Mouse (Mus musculus) MEL-GATA-1-ER (cell line): ENCODE data around the gene Gm16223.

Source experiments
- DNase-seq: peaks from one replicate; pipeline ENCODE4 v3.0.0-alpha.2; 2012; ENCODE audit warnings: low read depth; ENCODE audit errors: extremely low read depth

The Gm16223 gene

GRCm38 (mm10) chr5:42067476-42068187 is at the start of gene Gm16223:
Gm16223 (plus strand) TSS chr5:42067960.
- no peak for DNase-seq

DNA sequence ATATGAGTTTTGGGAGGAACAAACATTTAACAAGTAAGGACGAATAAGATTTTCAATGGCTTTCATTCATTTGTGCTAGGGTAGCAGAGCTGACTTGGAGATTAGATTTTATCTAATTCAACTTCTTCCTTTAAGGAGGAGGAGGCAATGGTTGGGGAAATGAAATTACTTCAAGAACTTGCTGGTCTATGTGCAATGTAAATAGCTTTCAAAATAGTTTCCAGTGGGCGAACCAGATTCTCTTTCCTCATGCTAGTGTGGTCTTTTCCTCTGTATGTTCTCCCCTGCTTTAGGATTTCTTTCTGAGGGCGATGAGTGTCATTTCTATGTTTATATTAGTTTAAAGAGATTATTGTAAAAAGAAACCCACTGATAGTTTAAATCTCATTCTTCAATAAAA is 45.7 kb upstream of the Gm16223 start:
- DNase-seq: no peak

DNA sequence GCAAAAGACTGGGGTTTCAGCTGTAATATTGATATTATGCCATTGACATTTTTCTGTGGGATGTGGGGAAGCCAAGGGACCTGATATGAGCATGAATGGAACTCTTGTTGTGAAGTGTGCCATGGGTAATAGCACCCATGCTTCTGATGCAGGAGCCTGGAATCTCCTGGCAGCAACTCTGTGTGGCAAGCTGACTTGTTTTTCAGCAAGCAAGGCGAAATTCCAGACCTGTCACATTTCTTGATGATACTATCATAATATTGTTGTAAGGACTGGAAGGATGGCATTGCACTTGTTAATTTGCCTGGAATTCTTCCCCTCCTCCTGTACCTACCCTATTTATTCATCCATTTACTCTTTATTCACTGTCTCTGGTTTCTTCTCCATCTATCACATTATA is 44.2 kb upstream of the Gm16223 start:
- DNase-seq: no peak

DNA sequence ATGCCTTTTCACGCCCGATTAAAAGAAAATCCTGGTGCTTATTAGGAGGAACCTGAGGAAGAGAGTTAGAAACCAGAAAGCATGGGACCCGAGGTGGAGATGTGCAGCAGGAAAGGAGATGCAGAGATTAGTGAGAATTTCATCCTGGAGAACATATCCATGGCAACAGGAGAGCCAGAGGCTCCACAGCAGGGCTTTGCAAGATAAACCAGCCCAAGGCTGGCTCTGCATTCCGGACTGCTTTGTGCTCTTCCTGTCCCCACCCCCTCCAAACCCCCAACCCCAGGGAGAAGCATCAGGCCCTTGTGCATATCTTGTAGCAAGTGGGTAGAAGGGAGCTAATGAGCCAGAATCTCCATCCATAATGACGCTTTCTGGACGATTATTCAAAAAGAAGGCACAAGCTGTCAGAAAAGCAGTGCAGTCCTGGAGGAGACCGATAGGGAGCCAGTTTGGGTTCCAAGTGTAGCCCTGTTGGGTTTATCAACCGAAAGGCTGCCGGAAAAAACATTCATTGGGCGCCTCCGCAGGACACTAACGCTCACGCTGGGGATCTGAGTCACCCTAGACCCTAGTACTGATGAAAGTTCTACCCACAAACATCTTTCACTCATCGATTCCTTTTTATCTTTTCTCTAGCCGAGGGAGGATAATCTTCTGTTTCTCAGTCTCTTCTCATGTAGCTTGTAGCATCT is 31.2 kb upstream of the Gm16223 start:
- no peak for DNase-seq

DNA sequence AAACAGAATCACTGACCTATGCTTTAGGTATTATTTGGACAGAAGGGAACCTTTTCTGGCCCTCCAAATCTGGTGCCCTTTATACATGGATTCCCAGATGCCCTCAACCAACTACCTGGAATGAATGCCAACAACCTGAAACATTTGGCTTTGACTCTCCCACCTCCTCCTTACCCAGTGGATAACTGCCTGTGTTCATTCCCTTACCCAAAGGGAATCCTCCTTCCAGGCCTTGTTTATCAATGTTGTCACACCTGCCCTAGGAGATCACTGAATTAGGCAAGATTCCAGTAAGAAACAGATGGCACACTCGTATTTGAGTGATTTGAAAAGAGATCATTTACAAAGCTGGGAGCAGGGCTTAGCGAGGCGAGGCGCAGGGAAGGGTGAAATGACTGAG is 13.1 kb upstream of the Gm16223 start:
- no peak for DNase-seq

DNA sequence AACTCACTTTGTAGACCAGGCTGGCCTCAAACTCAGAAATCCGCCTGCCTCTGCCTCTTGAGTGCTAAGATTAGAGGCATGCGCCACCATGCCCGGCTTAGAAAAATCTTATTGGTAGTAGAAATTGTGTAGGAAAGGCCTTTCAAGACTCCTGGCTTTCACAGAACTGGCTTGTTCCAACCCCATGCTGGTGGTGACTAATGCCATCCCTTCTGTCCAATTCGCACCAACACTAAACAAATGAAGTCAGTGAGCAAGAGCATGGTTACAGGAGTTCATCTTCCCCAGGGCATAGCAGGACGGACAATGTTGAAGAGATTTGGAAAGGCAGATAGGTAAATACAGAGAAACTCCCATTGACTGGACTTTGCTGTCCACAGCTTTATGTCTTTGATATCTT is 12.6 kb upstream of the Gm16223 start:
- no peak for DNase-seq

DNA sequence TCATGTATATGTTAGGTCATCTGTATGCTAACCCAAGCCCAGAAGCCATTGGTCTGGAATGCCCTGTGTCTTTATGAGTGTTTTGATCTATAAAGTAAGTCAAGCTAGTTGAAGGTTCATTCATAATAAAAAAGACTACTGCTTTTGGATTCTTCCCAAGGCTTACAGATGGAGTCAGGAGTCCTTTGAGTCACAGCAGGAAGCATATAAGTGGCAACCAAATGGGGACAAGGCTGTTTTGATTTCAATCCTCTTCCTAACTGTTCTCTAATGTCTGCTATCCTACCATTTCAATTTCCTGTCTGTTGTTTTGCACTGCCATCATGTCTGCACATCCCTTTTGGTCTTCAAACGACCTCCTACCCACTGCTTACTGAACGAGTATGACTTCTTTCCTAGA is 2.7 kb upstream of the Gm16223 start:
- DNase-seq: no peak

DNA sequence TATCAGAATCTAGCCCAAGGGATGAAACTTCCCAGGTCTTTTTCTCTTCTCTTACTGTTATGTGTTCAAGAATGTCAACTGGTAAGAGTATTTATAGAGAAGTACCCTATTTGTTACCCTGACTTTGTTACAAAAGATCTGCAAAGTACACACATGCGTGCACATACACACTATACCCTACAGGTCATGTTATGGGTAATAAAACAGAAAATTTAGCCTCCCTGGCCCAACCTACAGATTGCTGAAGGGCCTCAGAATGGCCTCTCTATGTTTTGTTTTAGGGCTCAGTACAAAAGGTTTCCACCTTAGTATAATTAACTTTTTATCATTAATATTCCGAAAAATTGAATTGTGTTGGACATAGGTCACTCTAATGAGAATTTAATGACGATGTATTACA is 685 bp upstream of the Gm16223 start:
- no peak for DNase-seq

- DNase-seq: no peak
Observed at GRCm38 (mm10) chr5:42068188-42068579, 424 bp downstream of the Gm16223 start.

- DNase-seq: no peak
Observed at GRCm38 (mm10) chr5:42116586-42117346, 49.0 kb downstream of the Gm16223 start.

GRCm38 (mm10) chr5:42125562-42125961 is 57.8 kb downstream of the Gm16223 start:
- DNase-seq: no peak

GRCm38 (mm10) chr5:42155626-42156025 is 87.9 kb downstream of the Gm16223 start:
- no peak for DNase-seq

- no peak for DNase-seq
Observed at GRCm38 (mm10) chr5:42164731-42165130, 97.0 kb downstream of the Gm16223 start.

DNA sequence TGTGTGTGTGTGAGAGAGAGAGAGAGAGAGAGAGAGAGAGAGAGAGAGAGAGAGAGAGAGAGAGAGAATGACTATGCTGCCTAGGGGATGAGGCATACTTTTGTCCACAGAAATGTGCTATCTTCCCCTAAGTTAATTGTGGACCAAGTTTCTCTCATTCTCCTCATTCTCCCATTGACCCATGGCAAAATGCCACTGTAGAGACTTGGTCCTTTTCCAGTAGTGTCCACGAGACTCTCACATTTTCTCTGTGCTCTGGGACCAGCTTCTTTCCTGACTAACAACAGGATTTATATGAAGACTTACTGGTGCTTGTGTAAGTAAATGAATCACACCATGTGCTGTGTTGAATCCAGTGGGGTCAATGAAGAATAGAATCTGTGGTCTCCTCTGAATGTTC is 98.6 kb downstream of the Gm16223 start:
- DNase-seq: no peak

GRCm38 (mm10) chr5:42168071-42168470 is 100.3 kb downstream of the Gm16223 start:
- no peak for DNase-seq

- DNase-seq: no peak
Observed at GRCm38 (mm10) chr5:42168785-42169184, 101.0 kb downstream of the Gm16223 start.

GRCm38 (mm10) chr5:42174109-42174508 is 106.3 kb downstream of the Gm16223 start:
- no peak for DNase-seq

DNA sequence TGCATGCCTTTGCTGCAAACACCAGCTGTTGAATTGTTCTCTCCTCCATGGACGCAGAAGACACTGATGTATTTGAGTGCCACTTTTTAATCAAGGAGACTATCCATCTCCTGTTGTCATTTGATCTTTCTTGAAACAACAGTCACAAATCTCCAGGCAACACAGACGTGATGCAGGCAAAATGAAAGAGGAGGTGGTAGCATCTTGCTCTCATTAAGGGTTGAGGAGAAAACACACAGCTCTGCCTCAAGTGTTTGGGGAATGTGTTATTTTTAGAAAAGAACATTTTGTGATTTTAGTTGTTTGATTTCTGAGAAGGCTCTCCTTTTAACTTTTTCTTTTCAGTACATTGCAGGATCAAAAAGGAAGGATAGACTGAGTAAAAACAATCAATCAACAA is 107.7 kb downstream of the Gm16223 start:
- DNase-seq: no peak

- no peak for DNase-seq
Observed at GRCm38 (mm10) chr5:42198493-42198892, 130.7 kb downstream of the Gm16223 start.

DNA sequence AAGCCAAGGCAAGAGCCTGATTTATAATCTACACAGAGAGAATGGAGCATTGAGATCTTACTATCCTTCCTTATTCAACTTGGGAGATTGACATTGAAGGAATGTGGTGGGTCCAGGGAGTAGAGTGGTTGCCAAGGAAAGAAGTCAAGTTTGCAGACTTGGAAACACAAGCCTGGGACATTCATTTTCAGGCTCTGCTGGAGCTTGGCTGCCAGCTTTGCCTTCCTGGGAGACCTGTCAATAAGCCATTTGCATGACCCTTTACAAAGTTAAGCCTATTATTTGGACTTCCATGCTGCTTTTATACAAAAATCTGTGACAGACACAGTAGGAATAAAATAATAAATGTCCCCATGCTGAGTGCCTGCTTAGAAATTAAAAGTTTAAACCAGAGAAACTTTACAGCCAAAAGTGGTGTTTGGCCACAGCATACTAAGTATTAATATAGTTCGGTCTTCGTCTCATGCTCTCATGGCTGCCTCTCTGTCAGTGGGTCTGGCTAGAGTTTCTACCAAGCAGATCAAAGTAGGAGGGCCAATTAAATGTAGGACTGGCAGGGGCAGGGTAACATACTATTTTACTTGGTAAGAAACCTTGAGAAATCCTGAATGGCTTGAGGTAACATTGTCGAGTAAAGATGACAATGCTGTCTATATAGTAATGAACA is 139.8 kb downstream of the Gm16223 start:
- no peak for DNase-seq

- no peak for DNase-seq
Observed at GRCm38 (mm10) chr5:42211554-42212338, 144.0 kb downstream of the Gm16223 start.
